Mouse (Mus musculus) G1E (cell line): ENCODE measurements around the gene Slc13a2.

Experiments used
- CTCF ChIP-seq: IDR thresholded peaks from 2 replicates; pipeline ENCODE4 v1.5.1; 2012; ENCODE audit warnings: low read depth, low read length, inconsistent platforms, mixed read lengths
- GATA1 ChIP-seq: IDR thresholded peaks from 2 replicates; pipeline ENCODE4 v1.6.1; 2012; ENCODE audit warnings: borderline replicate concordance, low read length, inconsistent platforms, mixed read lengths
- POLR2AphosphoS5 ChIP-seq: IDR thresholded peaks from 2 replicates; pipeline ENCODE4 v1.6.1; 2012; ENCODE audit warnings: low read depth, low read length, inconsistent platforms; ENCODE audit not compliant: insufficient replicate concordance
- TAL1 ChIP-seq: conservative IDR thresholded peaks from 2 replicates; pipeline ENCODE4 v1.6.1; 2012; ENCODE audit warnings: low read depth, low read length, inconsistent platforms, mixed read lengths

GRCm38 (mm10) chr11:78411606-78412323 is 10.3 kb downstream of the Slc13a2 start:
- TF ChIP-seq CTCF (no peak), GATA1 (no peak), TAL1 (no peak), POLR2AphosphoS5 (no peak)
